Mouse (Mus musculus): Measurements from ENCODE around the gene Ntn1. TPM values are rescaled to one million over a fixed set of nuclear protein-coding genes. Genes with fewer than 3 reads are reported as not detected.

Gene Ntn1
- polyA plus RNA-seq, 1 experiment from 2014 or later = 11.8 TPM

GRCm38 (mm10) chr11:68442346-68442745 is 41.7 kb upstream of the Ntn1 start:
- no peaks in the 10 kb centered on the region for H3K4me1 ChIP-seq (replicated peaks; ENCODE audit: insufficient read depth, low read length)
- H3K4me2 ChIP-seq (ENCODE audit: low read length) = no peak overlapping the region
- no peak overlapping the region for H3K27ac ChIP-seq
- H3K4me3 ChIP-seq (replicated peaks; ENCODE audit: low read depth, low read length) = no peak overlapping the region
- no peaks in the 10 kb centered on the region for H3K9me3 ChIP-seq (replicated peaks; ENCODE audit: low read length)
- no peaks in the 10 kb centered on the region for H3K36me3 ChIP-seq (ENCODE audit: insufficient read depth, low read length)
- WGBS = 79% methylated on average over 8 of the region's 8 CpGs
- no peak overlapping the region for H3K9ac ChIP-seq (ENCODE audit: low read depth, low read length)
- no peak for DNase-seq (ENCODE audit: low spot score)
- H3K27me3 ChIP-seq (ENCODE audit: insufficient read depth, low read length) = no peaks in the 10 kb centered on the region
- no peak for TF ChIP-seq CTCF (IDR thresholded peaks at IDR 0.05; ENCODE audit: low read depth)
- no peak for ATAC-seq (replicated peaks; ENCODE audit: low FRiP score, low read depth)

- no peak overlapping the region for H3K4me2 ChIP-seq (ENCODE audit: low read length)
- ATAC-seq (replicated peaks; ENCODE audit: low FRiP score, low read depth) (no peak), DNase-seq (ENCODE audit: low spot score) (no peak)
- no peak for TF ChIP-seq CTCF (IDR thresholded peaks at IDR 0.05; ENCODE audit: low read depth)
- no peak overlapping the region for H3K27ac ChIP-seq
- WGBS = 65% methylated on average over 5 of the region's 5 CpGs
- H3K36me3 ChIP-seq (ENCODE audit: insufficient read depth, low read length) = no peaks in the 10 kb centered on the region
- H3K9ac ChIP-seq (ENCODE audit: low read depth, low read length) = no peak overlapping the region
- no peaks in the 10 kb centered on the region for H3K27me3 ChIP-seq (ENCODE audit: insufficient read depth, low read length)
- no peaks in the 10 kb centered on the region for H3K4me1 ChIP-seq (replicated peaks; ENCODE audit: insufficient read depth, low read length)
- H3K4me3 ChIP-seq (replicated peaks; ENCODE audit: low read depth, low read length) = no peak overlapping the region
- H3K9me3 ChIP-seq (replicated peaks; ENCODE audit: low read length) = no peaks in the 10 kb centered on the region
Observed at GRCm38 (mm10) chr11:68440965-68441364, 40.3 kb upstream of the Ntn1 start.

GRCm38 (mm10) chr11:68440100-68440499 is 39.5 kb upstream of the Ntn1 start:
- no peaks in the 10 kb centered on the region for H3K4me1 ChIP-seq (replicated peaks; ENCODE audit: insufficient read depth, low read length)
- H3K4me2 ChIP-seq (ENCODE audit: low read length) = no peak overlapping the region
- no peak overlapping the region for H3K27ac ChIP-seq
- H3K36me3 ChIP-seq (ENCODE audit: insufficient read depth, low read length) = no peaks in the 10 kb centered on the region
- DNase-seq (ENCODE audit: low spot score) (no peak), ATAC-seq (replicated peaks; ENCODE audit: low FRiP score, low read depth) (no peak)
- H3K4me3 ChIP-seq (replicated peaks; ENCODE audit: low read depth, low read length) = no peak overlapping the region
- no peaks in the 10 kb centered on the region for H3K27me3 ChIP-seq (ENCODE audit: insufficient read depth, low read length)
- H3K9ac ChIP-seq (ENCODE audit: low read depth, low read length) = no peak overlapping the region
- no peak for TF ChIP-seq CTCF (IDR thresholded peaks at IDR 0.05; ENCODE audit: low read depth)
- no peaks in the 10 kb centered on the region for H3K9me3 ChIP-seq (replicated peaks; ENCODE audit: low read length)
- 76% methylated on average over 9 of the region's 9 CpGs for WGBS

GRCm38 (mm10) chr11:68436376-68436775 is 35.8 kb upstream of the Ntn1 start:
- Histone ChIP-seq H3K9ac (ENCODE audit: low read depth, low read length) (no peak overlapping the region), H3K36me3 (ENCODE audit: insufficient read depth, low read length) (no peaks in the 10 kb centered on the region), H3K27ac (no peak overlapping the region), H3K4me2 (ENCODE audit: low read length) (no peak overlapping the region), H3K9me3 (replicated peaks; ENCODE audit: low read length) (no peaks in the 10 kb centered on the region), H3K27me3 (ENCODE audit: insufficient read depth, low read length) (no peaks in the 10 kb centered on the region), H3K4me3 (replicated peaks; ENCODE audit: low read depth, low read length) (no peak overlapping the region), H3K4me1 (replicated peaks; ENCODE audit: insufficient read depth, low read length) (peaks cover 6% of the 10 kb centered on the region; the same call in 1 of the 2 replicates)
- ATAC-seq (replicated peaks; ENCODE audit: low FRiP score, low read depth) = no peak
- DNase-seq (ENCODE audit: low spot score) = no peak
- no peak for TF ChIP-seq CTCF (IDR thresholded peaks at IDR 0.05; ENCODE audit: low read depth)
- WGBS = 85% methylated on average over 5 of the region's 5 CpGs

- Histone ChIP-seq H3K4me2 (ENCODE audit: low read length) (no peak overlapping the region), H3K27ac (no peak overlapping the region), H3K9ac (ENCODE audit: low read depth, low read length) (no peak overlapping the region), H3K27me3 (ENCODE audit: insufficient read depth, low read length) (no peaks in the 10 kb centered on the region), H3K4me1 (replicated peaks; ENCODE audit: insufficient read depth, low read length) (peaks cover 6% of the 10 kb centered on the region; the same call in 1 of the 2 replicates), H3K4me3 (replicated peaks; ENCODE audit: low read depth, low read length) (no peak overlapping the region), H3K36me3 (ENCODE audit: insufficient read depth, low read length) (no peaks in the 10 kb centered on the region), H3K9me3 (replicated peaks; ENCODE audit: low read length) (no peaks in the 10 kb centered on the region)
- ATAC-seq (replicated peaks; ENCODE audit: low FRiP score, low read depth) (no peak), DNase-seq (ENCODE audit: low spot score) (no peak)
- 89% methylated on average over 4 of the region's 4 CpGs for whole genome bisulfite sequencing
- no peak for TF ChIP-seq CTCF (IDR thresholded peaks at IDR 0.05; ENCODE audit: low read depth)
Observed at GRCm38 (mm10) chr11:68435601-68436000, 35.0 kb upstream of the Ntn1 start.

- DNase-seq (ENCODE audit: low spot score) (no peak), ATAC-seq (replicated peaks; ENCODE audit: low FRiP score, low read depth) (no peak)
- TF ChIP-seq CTCF (IDR thresholded peaks at IDR 0.05; ENCODE audit: low read depth) = no peak
- no peaks in the 10 kb centered on the region for H3K27me3 ChIP-seq (ENCODE audit: insufficient read depth, low read length)
- H3K4me1 ChIP-seq (replicated peaks; ENCODE audit: insufficient read depth, low read length) = peaks cover 6% of the 10 kb centered on the region; the same call in 1 of the 2 replicates
- no peak overlapping the region for H3K4me2 ChIP-seq (ENCODE audit: low read length)
- no peak overlapping the region for H3K27ac ChIP-seq
- H3K9ac ChIP-seq (ENCODE audit: low read depth, low read length) = no peak overlapping the region
- H3K36me3 ChIP-seq (ENCODE audit: insufficient read depth, low read length) = no peaks in the 10 kb centered on the region
- no peaks in the 10 kb centered on the region for H3K9me3 ChIP-seq (replicated peaks; ENCODE audit: low read length)
- WGBS = 91% methylated on average over 2 of the region's 2 CpGs
- H3K4me3 ChIP-seq (replicated peaks; ENCODE audit: low read depth, low read length) = no peak overlapping the region
Observed at GRCm38 (mm10) chr11:68434697-68435096, 34.1 kb upstream of the Ntn1 start.

GRCm38 (mm10) chr11:68433534-68433933 is 32.9 kb upstream of the Ntn1 start:
- Histone ChIP-seq H3K4me2 (ENCODE audit: low read length) (no peak overlapping the region), H3K27ac (no peak overlapping the region), H3K4me3 (replicated peaks; ENCODE audit: low read depth, low read length) (no peak overlapping the region), H3K27me3 (ENCODE audit: insufficient read depth, low read length) (no peaks in the 10 kb centered on the region), H3K9me3 (replicated peaks; ENCODE audit: low read length) (no peaks in the 10 kb centered on the region), H3K9ac (ENCODE audit: low read depth, low read length) (no peak overlapping the region), H3K36me3 (ENCODE audit: insufficient read depth, low read length) (no peaks in the 10 kb centered on the region), H3K4me1 (replicated peaks; ENCODE audit: insufficient read depth, low read length) (peaks cover 6% of the 10 kb centered on the region; the same call in 1 of the 2 replicates)
- no peak for TF ChIP-seq CTCF (IDR thresholded peaks at IDR 0.05; ENCODE audit: low read depth)
- DNase-seq (ENCODE audit: low spot score) = no peak
- no peak for ATAC-seq (replicated peaks; ENCODE audit: low FRiP score, low read depth)
- WGBS = 79% methylated on average over 5 of the region's 5 CpGs
